Mouse (Mus musculus) lung, adult 2 months (tissue): ENCODE data around the gene Pde1c.

Source experiments
- CTCF ChIP-seq: fragments of 200-500 bp; IDR thresholded peaks from 2 replicates; pipeline ENCODE4 v1.5.1; 2011; ENCODE audit warnings: mild to moderate bottlenecking, low read length, control low read depth; ENCODE audit not compliant: insufficient read depth
- POLR2A ChIP-seq: fragments of 200-500 bp; IDR thresholded peaks from 2 replicates; pipeline ENCODE4 v1.6.1; 2011; ENCODE audit warnings: low read depth, mild to moderate bottlenecking, control low read depth, low read length, borderline replicate concordance; ENCODE audit errors: extremely low read depth

- peak; percentile 58 for TF ChIP-seq CTCF
- TF ChIP-seq POLR2A: no peak
These were observed 39.4 kb upstream of the Pde1c start for GRCm38 (mm10) chr6:56608277-56608676.
